Mouse (Mus musculus) testis, adult 2 months (tissue): Measurements from ENCODE around the gene Mroh3.

Experiments used
- CTCF ChIP-seq: fragments of 200-500 bp; IDR thresholded peaks from 2 replicates; pipeline ENCODE4 v1.5.1; 2012; ENCODE audit warnings: low read depth, mild to moderate bottlenecking, inconsistent platforms, low read length, moderate library complexity; ENCODE audit not compliant: control insufficient read depth, insufficient read depth, insufficient replicate concordance
- POLR2A ChIP-seq: fragments of 200-500 bp; IDR thresholded peaks from 2 replicates; pipeline ENCODE4 v1.6.1; 2012; ENCODE audit warnings: low read depth, mild to moderate bottlenecking, inconsistent platforms, low read length, moderate library complexity; ENCODE audit not compliant: control insufficient read depth

- TF ChIP-seq CTCF (no peak), POLR2A (no peak)
Measured at GRCm38 (mm10) chr1:136232285-136232926, 19.8 kb upstream of the Mroh3 start.
